Mouse (Mus musculus) forebrain, embryonic 16.5 days (tissue): Measurements from ENCODE around the gene Rsph1. TPM values are rescaled to one million over a fixed set of nuclear protein-coding genes. Genes with fewer than 3 reads are reported as not detected.
"Not testable (repeated sequence)": the region's sequence is repeated elsewhere in the genome, so short reads cannot be mapped to it uniquely, and the experiment has no call there.

Experiments used
- ATAC-seq: fragments of 200-750 bp; cut with Nextera tagmentation; 2 replicates; pipeline ENCODE4 v1.8.0; 2017; ENCODE audit warnings: mild to moderate bottlenecking, moderate library complexity
- H3K27ac ChIP-seq: fragments of 300-500 bp; sonication (generic); 2 replicates; pipeline ENCODE4 v1.5.1; 2014; ENCODE audit warnings: low read length, control low read depth
- H3K27me3 ChIP-seq: fragments of 300-500 bp; sonication (generic); replicated peaks from 2 replicates; pipeline ENCODE4 v1.6.1; 2014; ENCODE audit warnings: low read length; ENCODE audit not compliant: control insufficient read depth, insufficient read depth
- H3K36me3 ChIP-seq: fragments of 300-500 bp; sonication (generic); 2 replicates; pipeline ENCODE4 v1.6.1; 2014; ENCODE audit not compliant: control insufficient read depth, insufficient read depth
- H3K4me1 ChIP-seq: fragments of 300-500 bp; sonication (generic); replicated peaks from 2 replicates; pipeline ENCODE4 v1.6.1; 2014; ENCODE audit warnings: low read length; ENCODE audit not compliant: control insufficient read depth, insufficient read depth
- H3K4me2 ChIP-seq: fragments of 300-500 bp; sonication (generic); 2 replicates; pipeline ENCODE4 v1.6.1; 2014; ENCODE audit warnings: mild to moderate bottlenecking, low read length, control low read depth
- H3K4me3 ChIP-seq: fragments of 300-500 bp; sonication (generic); replicated peaks from 2 replicates; pipeline ENCODE4 v1.5.1; 2014; ENCODE audit warnings: mild to moderate bottlenecking, low read length, control low read depth
- H3K9ac ChIP-seq: fragments of 300-500 bp; sonication (generic); replicated peaks from 2 replicates; pipeline ENCODE4 v1.6.1; 2014; ENCODE audit warnings: low read depth, low read length, control low read depth
- H3K9me3 ChIP-seq: fragments of 300-500 bp; sonication (generic); 2 replicates; pipeline ENCODE4 v1.6.1; 2016; ENCODE audit warnings: low read length; ENCODE audit not compliant: control insufficient read depth
- WGBS: fragments of 180-500 bp; shearing (Covaris S2); extraction: QIAGEN DNeasy Blood & Tissue Kit; methylation state at CpG from one replicate; pipeline ENCODE4 v1.1.7; 2014; 5-methylcytosine and 5-hydroxymethylcytosine counted together
- polyA plus RNA-seq: library from polyadenylated mRNA; unstranded; fragments of >200 nt; fragmentation: Nextera tagmentation; extraction: Ambion mirVana; gene quantifications from 2 replicates; pipeline ENCODE4 v1.2.1, GENCODE M21; 2015

The Rsph1 gene
- polyA plus RNA-seq, 1 experiment from 2014 or later: 4.5 TPM

DNA sequence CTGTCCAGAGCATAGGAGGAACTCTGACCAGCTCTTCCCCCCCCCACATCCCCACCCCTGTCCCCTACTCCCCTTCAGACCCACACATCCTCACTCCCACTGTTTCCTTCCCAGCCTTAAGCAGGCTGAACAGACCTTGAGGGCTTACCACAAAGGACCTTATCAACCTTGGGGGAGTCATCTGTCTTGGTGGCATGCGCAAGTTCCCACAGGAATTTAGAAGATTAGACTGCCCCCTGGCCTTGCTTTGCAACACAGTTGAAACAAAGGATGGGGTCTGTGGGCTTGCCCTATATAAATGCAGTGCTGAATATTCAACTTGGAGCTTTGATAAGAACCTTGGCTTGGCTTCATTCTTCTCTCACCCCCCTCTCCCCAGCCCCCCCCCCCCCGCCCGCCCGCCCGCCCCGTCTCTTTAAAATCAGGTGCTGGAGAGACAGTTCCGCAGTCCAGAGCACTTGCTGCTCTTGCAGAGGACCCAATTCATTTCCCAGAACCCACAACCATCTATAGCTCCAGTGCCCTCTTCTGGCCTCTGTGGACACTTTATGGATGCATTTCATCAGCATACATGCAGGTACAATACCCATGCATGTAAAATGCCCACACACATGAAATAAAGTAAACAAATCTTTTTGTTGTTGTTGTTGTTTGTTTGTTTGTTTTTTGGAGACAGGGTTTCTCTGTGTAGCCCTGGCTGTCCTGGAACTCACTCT lies 5.9 kb downstream of the Rsph1 start:
- no peaks in the 10 kb centered on the region for H3K4me1 ChIP-seq
- H3K27me3 ChIP-seq: no peaks in the 10 kb centered on the region
- 73% methylated on average over 7 of the region's 7 CpGs for WGBS
- no peak overlapping the region for H3K27ac ChIP-seq
- H3K9ac ChIP-seq: no peak overlapping the region
- ATAC-seq: no peak
- no peaks in the 10 kb centered on the region for H3K36me3 ChIP-seq
- no peak overlapping the region for H3K4me3 ChIP-seq
- H3K4me2 ChIP-seq: no peak overlapping the region
- no peaks in the 10 kb centered on the region for H3K9me3 ChIP-seq

DNA sequence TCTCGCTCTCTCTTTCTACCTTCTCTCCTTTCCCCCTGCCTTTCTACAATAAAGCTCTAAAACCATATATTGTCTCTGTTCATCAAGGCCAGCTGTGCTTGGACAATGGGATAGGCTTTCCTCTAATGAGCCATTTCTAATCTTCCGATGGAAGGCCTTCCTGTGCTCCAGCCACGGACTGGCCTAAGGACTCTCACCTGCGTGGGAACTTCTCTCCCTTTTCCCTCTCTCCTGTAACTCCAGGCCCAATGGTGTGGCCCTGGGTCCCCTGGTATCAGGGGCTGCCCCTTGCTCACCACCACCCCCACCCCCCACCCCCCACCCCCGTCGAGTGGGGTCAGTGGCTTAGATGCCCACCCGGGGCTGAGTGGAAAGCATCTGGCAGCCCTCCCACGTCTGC lies 6.4 kb downstream of the Rsph1 start:
- H3K27me3 ChIP-seq, H3K4me1 ChIP-seq, ATAC-seq, H3K9ac ChIP-seq, H3K4me2 ChIP-seq, H3K27ac ChIP-seq, H3K4me3 ChIP-seq, H3K36me3 ChIP-seq, H3K9me3 ChIP-seq: not testable (repeated sequence)
- WGBS: 81% methylated on average over 8 of the region's 8 CpGs

DNA sequence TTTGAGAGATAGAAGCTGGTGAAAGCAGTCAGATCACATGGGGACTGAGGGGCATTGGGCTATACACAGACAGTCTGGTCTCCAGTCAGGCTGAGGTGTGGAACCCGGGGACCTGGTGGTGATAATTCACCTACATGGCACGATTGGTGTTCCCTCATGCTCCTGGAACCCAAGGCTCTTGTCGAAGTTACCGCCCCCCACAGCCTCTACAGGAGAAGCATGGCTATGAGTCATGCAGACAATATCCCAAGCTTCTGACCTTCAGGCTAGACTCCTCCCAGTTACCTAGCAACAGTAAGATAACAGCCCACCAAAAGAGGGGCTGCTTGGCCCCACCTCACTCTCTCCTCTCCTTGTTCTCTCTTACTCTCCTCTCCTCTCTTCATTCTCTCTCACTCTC lies 6.9 kb downstream of the Rsph1 start:
- 89% methylated on average over 4 of the region's 4 CpGs for WGBS
- H3K27ac ChIP-seq: no peak overlapping the region
- no peak for ATAC-seq
- no peak overlapping the region for H3K4me3 ChIP-seq
- H3K4me2 ChIP-seq: no peak overlapping the region
- no peaks in the 10 kb centered on the region for H3K36me3 ChIP-seq
- no peak overlapping the region for H3K9ac ChIP-seq
- H3K9me3 ChIP-seq: no peaks in the 10 kb centered on the region
- H3K27me3 ChIP-seq: no peaks in the 10 kb centered on the region
- H3K4me1 ChIP-seq: no peaks in the 10 kb centered on the region

DNA sequence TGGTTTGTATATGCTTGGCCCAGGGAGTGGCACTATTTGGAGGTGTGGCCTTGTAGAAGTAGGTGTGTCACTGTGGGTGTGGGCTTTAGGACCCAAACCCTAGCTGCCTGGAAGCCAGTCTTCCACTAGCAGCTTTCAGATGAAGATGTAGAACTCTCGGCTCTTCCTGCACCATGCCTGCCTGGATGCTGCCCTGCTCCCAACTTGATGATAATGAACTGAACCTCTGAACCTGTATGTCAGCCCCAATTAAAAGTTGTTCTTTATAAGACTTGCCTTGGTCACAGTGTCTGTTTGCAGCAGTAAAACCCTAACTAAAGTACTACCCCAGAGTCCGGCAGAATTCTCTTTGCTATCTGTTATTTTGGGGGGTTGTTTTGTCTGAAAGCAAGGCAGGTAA lies 7.4 kb downstream of the Rsph1 start:
- Histone ChIP-seq H3K4me3 (no peak overlapping the region), H3K4me2 (no peak overlapping the region), H3K36me3 (no peaks in the 10 kb centered on the region), H3K27ac (no peak overlapping the region), H3K9ac (no peak overlapping the region), H3K27me3 (no peaks in the 10 kb centered on the region), H3K9me3 (no peaks in the 10 kb centered on the region), H3K4me1 (no peaks in the 10 kb centered on the region)
- ATAC-seq: no peak
- 92% methylated on average over 2 of the region's 2 CpGs for WGBS

DNA sequence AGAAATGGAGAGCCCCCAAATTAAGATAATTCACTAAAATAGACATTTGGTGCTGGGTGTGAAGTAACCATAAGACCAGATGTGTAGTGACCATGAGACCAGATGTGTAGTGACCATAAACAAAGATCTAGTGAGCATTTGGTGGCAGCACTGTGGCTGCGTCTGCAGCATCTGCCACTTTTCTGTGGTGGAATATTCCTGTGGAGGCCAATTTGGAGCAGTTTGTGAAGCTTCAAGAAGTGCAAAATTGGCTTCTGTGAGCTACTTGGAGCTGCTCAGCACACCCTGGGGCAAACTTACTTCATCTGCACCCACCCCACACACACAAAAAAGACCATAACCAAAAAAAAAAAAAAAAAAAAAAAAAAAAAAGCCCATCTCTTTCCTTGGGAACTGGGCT lies 9.2 kb downstream of the Rsph1 start:
- Histone ChIP-seq H3K4me2 (no peak overlapping the region), H3K27me3 (no peaks in the 10 kb centered on the region), H3K4me1 (no peaks in the 10 kb centered on the region), H3K36me3 (no peaks in the 10 kb centered on the region), H3K4me3 (no peak overlapping the region), H3K9ac (no peak overlapping the region), H3K9me3 (no peaks in the 10 kb centered on the region), H3K27ac (no peak overlapping the region)
- WGBS: 70% methylated on average over 1 of the region's 1 CpGs
- no peak for ATAC-seq

DNA sequence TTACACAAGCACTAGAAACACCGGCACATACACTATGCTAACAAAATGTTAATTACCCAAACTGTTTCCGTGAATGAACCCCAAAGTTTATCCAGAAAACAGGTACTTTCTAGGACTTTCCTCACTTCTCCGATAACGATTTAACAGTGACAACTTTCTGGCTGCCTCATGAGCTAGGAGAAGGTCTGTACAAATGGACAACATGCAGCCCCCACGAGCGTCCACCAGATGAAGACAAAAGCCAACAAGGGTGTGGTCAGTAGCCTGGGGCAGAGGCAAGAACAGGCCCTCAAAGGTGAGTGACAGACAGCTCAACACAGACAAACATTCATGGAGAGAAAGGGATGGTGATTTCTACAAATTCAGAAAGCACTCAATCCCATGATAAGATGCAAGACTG lies 9.6 kb downstream of the Rsph1 start:
- Histone ChIP-seq H3K4me1 (no peaks in the 10 kb centered on the region), H3K27ac (no peak overlapping the region), H3K36me3 (no peaks in the 10 kb centered on the region), H3K27me3 (no peaks in the 10 kb centered on the region), H3K4me2 (no peak overlapping the region), H3K4me3 (no peak overlapping the region), H3K9me3 (no peaks in the 10 kb centered on the region), H3K9ac (no peak overlapping the region)
- WGBS: 78% methylated on average over 6 of the region's 6 CpGs
- ATAC-seq: no peak

DNA sequence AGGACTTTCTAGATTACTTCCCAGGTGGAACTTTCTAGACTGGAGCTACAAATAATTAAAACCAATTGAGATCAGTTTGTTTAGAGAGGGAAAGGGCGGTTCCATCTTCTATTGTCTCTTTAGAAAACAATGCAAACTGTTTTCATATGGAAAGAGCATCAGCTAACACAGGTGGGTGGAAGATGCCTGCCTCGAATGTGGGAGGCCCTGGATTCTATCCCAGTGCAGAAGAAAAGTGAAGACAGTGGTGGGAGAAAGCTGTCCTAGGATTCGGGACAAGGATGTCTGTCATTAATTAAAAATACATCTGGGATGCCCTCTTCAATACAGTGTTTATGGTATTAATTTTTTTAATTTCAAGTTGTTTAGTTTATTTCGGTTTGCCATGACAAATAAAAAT lies 10.0 kb downstream of the Rsph1 start:
- Histone ChIP-seq H3K9ac (no peak overlapping the region), H3K9me3 (no peaks in the 10 kb centered on the region), H3K4me1 (no peaks in the 10 kb centered on the region), H3K27me3 (no peaks in the 10 kb centered on the region), H3K4me3 (no peak overlapping the region), H3K36me3 (no peaks in the 10 kb centered on the region), H3K4me2 (no peak overlapping the region), H3K27ac (no peak overlapping the region)
- 79% methylated on average over 4 of the region's 4 CpGs for WGBS
- no peak for ATAC-seq

DNA sequence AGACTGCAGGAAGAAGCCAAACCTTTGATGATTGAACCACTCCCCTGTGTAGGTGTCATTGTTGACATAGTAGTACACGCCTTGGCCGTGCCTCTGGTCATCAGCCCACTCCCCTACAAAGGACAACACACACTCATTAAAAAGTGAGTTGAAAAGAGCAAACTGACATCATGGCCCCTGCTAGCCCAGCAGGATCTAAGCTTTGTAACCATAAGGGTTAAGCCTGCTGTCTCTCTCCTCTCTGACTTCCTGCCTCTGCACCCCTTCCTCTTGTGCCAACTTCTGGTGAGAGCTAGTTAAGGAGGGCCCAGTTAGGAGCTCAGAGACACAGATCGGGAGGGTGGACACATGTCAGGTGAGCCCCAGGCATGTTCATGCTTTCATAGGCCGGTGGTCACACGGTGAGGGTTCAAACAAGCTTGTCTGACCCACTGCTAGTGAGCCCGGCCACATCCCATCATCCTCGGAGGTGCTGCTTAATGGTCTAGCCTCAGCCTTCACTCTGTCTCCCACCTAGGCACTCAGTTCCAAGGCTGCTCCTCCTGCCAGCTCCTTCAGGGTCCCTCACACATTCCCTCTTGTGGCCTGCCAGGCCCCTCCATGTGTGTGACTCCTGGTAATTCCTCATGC lies 10.7 kb downstream of the Rsph1 start:
- no peaks in the 10 kb centered on the region for H3K27me3 ChIP-seq
- ATAC-seq: no peak
- no peak overlapping the region for H3K4me3 ChIP-seq
- H3K4me2 ChIP-seq: no peak overlapping the region
- WGBS: 85% methylated on average over 7 of the region's 7 CpGs
- H3K36me3 ChIP-seq: no peaks in the 10 kb centered on the region
- H3K9me3 ChIP-seq: no peaks in the 10 kb centered on the region
- H3K9ac ChIP-seq: no peak overlapping the region
- no peaks in the 10 kb centered on the region for H3K4me1 ChIP-seq
- no peak overlapping the region for H3K27ac ChIP-seq

DNA sequence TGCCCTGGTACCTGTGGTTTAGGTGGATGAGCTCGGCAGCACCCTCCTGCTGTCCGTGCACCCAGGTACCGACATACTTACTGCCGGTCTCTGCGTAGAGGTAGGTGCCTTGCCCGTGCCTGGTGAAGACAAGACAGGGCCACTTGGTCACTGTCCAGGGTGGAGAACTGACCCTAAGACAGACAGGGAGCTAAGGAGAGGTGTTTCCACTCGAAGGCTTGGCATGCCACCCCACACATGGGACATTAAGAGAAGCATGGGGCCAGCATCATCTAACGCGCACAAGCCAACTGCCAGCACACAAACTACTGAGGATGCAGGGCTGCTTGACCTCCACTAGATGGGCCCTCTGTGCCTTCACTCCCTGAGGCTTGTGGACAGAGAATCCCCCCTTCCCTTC lies 11.4 kb downstream of the Rsph1 start:
- Histone ChIP-seq H3K27ac (no peak overlapping the region), H3K27me3 (no peaks in the 10 kb centered on the region), H3K9ac (no peak overlapping the region), H3K36me3 (no peaks in the 10 kb centered on the region), H3K9me3 (no peaks in the 10 kb centered on the region), H3K4me2 (no peak overlapping the region), H3K4me3 (no peak overlapping the region), H3K4me1 (no peaks in the 10 kb centered on the region)
- no peak for ATAC-seq
- 93% methylated on average over 9 of the region's 9 CpGs for WGBS

DNA sequence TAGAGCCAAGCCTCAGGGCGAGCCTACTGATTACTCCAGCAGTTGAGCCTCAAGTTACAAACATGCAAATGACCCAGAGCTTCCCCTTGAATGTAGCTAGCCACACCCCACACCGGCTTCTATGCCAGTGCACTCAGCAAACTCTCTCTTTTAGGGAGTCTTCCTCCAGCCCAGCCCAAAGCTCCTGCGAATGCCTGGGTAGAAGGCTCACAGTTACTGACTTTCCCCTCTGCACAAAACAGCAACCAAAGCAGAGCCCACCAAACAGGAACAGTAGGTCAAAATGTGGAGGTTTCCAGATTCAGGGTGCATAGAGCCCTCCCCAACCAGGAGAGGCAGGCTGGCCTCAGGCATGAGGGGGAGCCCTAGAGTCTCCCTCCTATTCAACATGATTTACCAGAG lies 12.0 kb downstream of the Rsph1 start:
- H3K27me3 ChIP-seq: no peaks in the 10 kb centered on the region
- WGBS: 20% methylated on average over 3 of the region's 3 CpGs

More for the DNA sequence above, 12.0 kb downstream of the Rsph1 start:
- ATAC-seq: no peak
- no peak overlapping the region for H3K4me3 ChIP-seq
- H3K27ac ChIP-seq: no peak overlapping the region
- no peaks in the 10 kb centered on the region for H3K9me3 ChIP-seq
- no peak overlapping the region for H3K4me2 ChIP-seq
- no peaks in the 10 kb centered on the region for H3K4me1 ChIP-seq
- no peak overlapping the region for H3K9ac ChIP-seq
- no peaks in the 10 kb centered on the region for H3K36me3 ChIP-seq
